Mouse (Mus musculus): Measurements from ENCODE around the gene Rabep2. TPM values are rescaled to one million over a fixed set of nuclear protein-coding genes. Genes with fewer than 3 reads are reported as not detected.
"Not testable (repeated sequence)": the region's sequence is repeated elsewhere in the genome, so short reads cannot be mapped to it uniquely, and the experiment has no call there.

Gene Rabep2
- polyA plus RNA-seq (2017; shearing (Covaris generic)) = 10 to 100 TPM; 37.8 to 39.6 (median 38.1) TPM

- ATAC-seq = peak; percentile 76
Observed at GRCm38 (mm10) chr7:126428631-126429502, at the start of gene Rabep2. Gene Rabep2 (plus strand): TSS chr7:126428759.

GRCm38 (mm10) chr7:126383565-126383964 lies 45.0 kb upstream of the Rabep2 start:
- no peak for ATAC-seq

- no peak for ATAC-seq
Observed at GRCm38 (mm10) chr7:126388185-126388584, 40.4 kb upstream of the Rabep2 start.

- not testable (repeated sequence) for ATAC-seq
Observed at GRCm38 (mm10) chr7:126392086-126392884, 36.3 kb upstream of the Rabep2 start.

GRCm38 (mm10) chr7:126396298-126397119 lies 32.0 kb upstream of the Rabep2 start, which contains the start of gene Nfatc2ip:
Gene Nfatc2ip (minus strand): TSS chr7:126396737.
- ATAC-seq = peak; percentile 96

GRCm38 (mm10) chr7:126397221-126397620 lies 31.3 kb upstream of the Rabep2 start:
- no peak for ATAC-seq

GRCm38 (mm10) chr7:126397822-126398221 lies 30.7 kb upstream of the Rabep2 start:
- no peak for ATAC-seq

- no peak for ATAC-seq
Observed at GRCm38 (mm10) chr7:126399548-126399947, 29.0 kb upstream of the Rabep2 start.

GRCm38 (mm10) chr7:126402518-126402917 lies 26.0 kb upstream of the Rabep2 start:
- ATAC-seq = not testable (repeated sequence)

GRCm38 (mm10) chr7:126408686-126409085 lies 19.9 kb upstream of the Rabep2 start:
- no peak for ATAC-seq

GRCm38 (mm10) chr7:126411061-126411460 lies 17.5 kb upstream of the Rabep2 start:
- no peak for ATAC-seq

GRCm38 (mm10) chr7:126414725-126415124 lies 13.8 kb upstream of the Rabep2 start, which contains the start of gene Cd19:
Gene Cd19 (minus strand): TSS chr7:126414889.
- ATAC-seq = no peak

- ATAC-seq = no peak
Observed at GRCm38 (mm10) chr7:126416615-126417014, 11.9 kb upstream of the Rabep2 start.

- ATAC-seq = no peak
Observed at GRCm38 (mm10) chr7:126417045-126417444, 11.5 kb upstream of the Rabep2 start.

GRCm38 (mm10) chr7:126417606-126418005 lies 11.0 kb upstream of the Rabep2 start:
- ATAC-seq = no peak

GRCm38 (mm10) chr7:126418496-126418895 lies 10.1 kb upstream of the Rabep2 start:
- no peak for ATAC-seq

GRCm38 (mm10) chr7:126421756-126422155 lies 6.8 kb upstream of the Rabep2 start:
- no peak for ATAC-seq

- ATAC-seq = no peak
Observed at GRCm38 (mm10) chr7:126424161-126424560, 4.4 kb upstream of the Rabep2 start.

GRCm38 (mm10) chr7:126427323-126427860 lies 1.2 kb upstream of the Rabep2 start:
- ATAC-seq = no peak

GRCm38 (mm10) chr7:126428154-126428553 lies 405 bp upstream of the Rabep2 start:
- ATAC-seq = no peak

GRCm38 (mm10) chr7:126429503-126429898 lies 942 bp downstream of the Rabep2 start:
- no peak for ATAC-seq

- no peak for ATAC-seq
Observed at GRCm38 (mm10) chr7:126430167-126430566, 1.6 kb downstream of the Rabep2 start.

All from inflammation-experienced regulatory T-cells, adult 6 months (primary cell).